Mouse (Mus musculus) kidney, embryonic 15.5 days (tissue): ENCODE data around the gene Rnf185. TPM values are rescaled to one million over a fixed set of nuclear protein-coding genes. Genes with fewer than 3 reads are reported as not detected.

Source experiments
- ATAC-seq: fragments of 200-750 bp; cut with Nextera tagmentation; replicated peaks from 2 replicates; pipeline ENCODE4 v1.8.0; 2017; ENCODE audit warnings: moderate TSS enrichment; ENCODE audit not compliant: low FRiP score
- H3K27ac ChIP-seq: fragments of 300-500 bp; sonication (generic); 2 replicates; pipeline ENCODE4 v1.5.1; 2015; ENCODE audit warnings: mild to moderate bottlenecking, inconsistent platforms
- H3K27me3 ChIP-seq: fragments of 300-500 bp; sonication (generic); 2 replicates; pipeline ENCODE4 v1.6.1; 2015; ENCODE audit warnings: inconsistent platforms
- H3K36me3 ChIP-seq: fragments of 300-500 bp; sonication (generic); 2 replicates; pipeline ENCODE4 v1.6.1; 2015; ENCODE audit warnings: inconsistent platforms
- H3K4me1 ChIP-seq: fragments of 300-500 bp; sonication (generic); 2 replicates; pipeline ENCODE4 v1.6.1; 2015; ENCODE audit warnings: inconsistent platforms
- H3K4me2 ChIP-seq: fragments of 300-500 bp; sonication (generic); 2 replicates; pipeline ENCODE4 v1.6.1; 2015; ENCODE audit warnings: moderate library complexity, mild to moderate bottlenecking, inconsistent platforms
- H3K4me3 ChIP-seq: fragments of 300-500 bp; sonication (generic); replicated peaks from 2 replicates; pipeline ENCODE4 v1.5.1; 2015; ENCODE audit warnings: mild to moderate bottlenecking, inconsistent platforms
- H3K9ac ChIP-seq: fragments of 300-500 bp; sonication (generic); 2 replicates; pipeline ENCODE4 v1.6.1; 2015; ENCODE audit warnings: mild to moderate bottlenecking, inconsistent platforms
- H3K9me3 ChIP-seq: fragments of 300-500 bp; sonication (generic); replicated peaks from 2 replicates; pipeline ENCODE4 v1.6.1; 2016; ENCODE audit warnings: inconsistent platforms
- WGBS: fragments of 180-500 bp; shearing (Covaris S2); methylation state at CpG from one replicate; pipeline ENCODE4 v1.1.7; 2015; ENCODE audit warnings: mixed read lengths; 5-methylcytosine and 5-hydroxymethylcytosine counted together
- polyA plus RNA-seq: library from polyadenylated mRNA; unstranded; fragments of >200 nt; fragmentation: Nextera tagmentation; extraction: Ambion mirVana; gene quantifications from 2 replicates; pipeline ENCODE4 v1.2.1, GENCODE M21; 2015

Rnf185 gene
- polyA plus RNA-seq, 1 experiment from 2014 or later = 35.5 TPM

DNA sequence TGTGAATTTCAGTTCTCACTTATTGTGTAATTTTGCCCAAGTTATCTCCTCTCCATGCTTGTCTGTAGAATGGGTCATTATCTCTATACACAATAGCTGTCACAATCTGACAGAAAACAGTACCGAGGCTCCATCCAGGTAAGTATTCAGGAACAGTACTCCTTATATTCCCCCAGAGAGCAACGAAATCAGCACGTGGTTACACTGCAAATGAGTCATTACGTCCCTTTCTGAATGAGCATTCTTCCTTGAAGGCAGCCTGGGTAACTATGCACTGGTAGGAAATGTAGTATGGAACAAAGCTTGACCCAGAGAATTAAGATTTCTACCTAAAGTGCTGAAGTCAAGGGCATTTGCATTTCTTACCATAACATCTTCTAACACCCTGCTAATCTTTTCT is 9.5 kb downstream of the Rnf185 start:
- Histone ChIP-seq H3K4me1 (no peaks in the 10 kb centered on the region), H3K9me3 (no peaks in the 10 kb centered on the region)
- WGBS = 82% methylated on average over 4 of the region's 4 CpGs

GRCm38 (mm10) chr11:3441696-3442443 is 10.3 kb downstream of the Rnf185 start:
- Histone ChIP-seq H3K4me2 (no peak overlapping the region), H3K9ac (no peak overlapping the region), H3K9me3 (no peaks in the 10 kb centered on the region), H3K27ac (no peak overlapping the region), H3K4me1 (no peaks in the 10 kb centered on the region), H3K27me3 (no peaks in the 10 kb centered on the region), H3K4me3 (no peak overlapping the region), H3K36me3 (no peaks in the 10 kb centered on the region)
- ATAC-seq = no peak

More for the DNA sequence above, 9.5 kb downstream of the Rnf185 start:
- H3K4me3 ChIP-seq = no peak overlapping the region
- no peak for ATAC-seq
- no peaks in the 10 kb centered on the region for H3K36me3 ChIP-seq
- no peak overlapping the region for H3K4me2 ChIP-seq
- H3K27ac ChIP-seq = no peak overlapping the region
- H3K27me3 ChIP-seq = no peaks in the 10 kb centered on the region
- no peak overlapping the region for H3K9ac ChIP-seq

GRCm38 (mm10) chr11:3437621-3438020 is 14.5 kb downstream of the Rnf185 start:
- ATAC-seq = no peak
- Histone ChIP-seq H3K27me3 (no peaks in the 10 kb centered on the region), H3K4me1 (no peaks in the 10 kb centered on the region), H3K9me3 (no peaks in the 10 kb centered on the region), H3K27ac (no peak overlapping the region), H3K4me2 (no peak overlapping the region), H3K36me3 (no peaks in the 10 kb centered on the region), H3K9ac (no peak overlapping the region), H3K4me3 (no peak overlapping the region)
- WGBS = 97% methylated on average over 1 of the region's 1 CpGs

- H3K4me3 ChIP-seq = no peak overlapping the region
- H3K9me3 ChIP-seq = no peaks in the 10 kb centered on the region
- H3K27ac ChIP-seq = no peak overlapping the region
- 0 out of 2 replicates have a peak, but pooled peaks cover 3% of the 10 kb centered on the region for H3K36me3 ChIP-seq
- H3K9ac ChIP-seq = no peak overlapping the region
- 73% methylated on average over 4 of the region's 4 CpGs for WGBS
- no peak for ATAC-seq
- H3K27me3 ChIP-seq = no peaks in the 10 kb centered on the region
- H3K4me1 ChIP-seq = no peaks in the 10 kb centered on the region
- H3K4me2 ChIP-seq = no peak overlapping the region
Observed at GRCm38 (mm10) chr11:3433809-3434208, 18.4 kb downstream of the Rnf185 start.

DNA sequence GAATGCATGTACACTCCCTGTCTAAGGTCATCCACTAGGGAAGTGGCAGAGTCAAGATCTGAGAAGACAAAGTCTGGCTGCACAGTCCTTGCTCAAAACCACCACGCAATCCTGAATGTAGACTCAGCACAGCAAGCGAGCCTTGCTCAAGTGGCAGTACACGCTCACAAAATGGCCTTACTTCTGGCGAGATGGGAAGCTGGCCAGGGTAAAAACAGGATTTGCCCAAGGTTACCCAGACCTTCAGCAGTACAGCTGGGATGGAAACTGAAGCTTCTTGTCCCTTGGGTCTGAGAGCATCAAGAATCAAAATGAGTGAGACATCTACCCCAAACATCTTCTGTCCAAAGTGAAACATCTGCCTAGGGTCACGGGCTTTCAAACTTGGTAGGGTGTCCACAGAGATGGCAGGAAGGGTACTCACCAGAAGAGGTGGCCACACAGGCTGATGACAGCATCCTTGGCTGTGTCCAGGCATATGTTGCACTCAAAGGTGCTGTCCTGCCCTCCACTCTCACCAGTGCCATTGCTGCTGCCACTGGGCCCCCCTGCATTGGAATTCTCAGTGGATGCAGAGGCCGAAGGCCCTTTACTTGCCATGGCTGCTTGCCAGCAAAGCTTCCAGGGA is 20.1 kb downstream of the Rnf185 start:
- no peaks in the 10 kb centered on the region for H3K27me3 ChIP-seq
- H3K9ac ChIP-seq = no peak overlapping the region
- no peak overlapping the region for H3K4me3 ChIP-seq
- H3K4me2 ChIP-seq = no peak overlapping the region
- 0 out of 2 replicates have a peak, but pooled peaks cover 3% of the 10 kb centered on the region for H3K36me3 ChIP-seq
- H3K4me1 ChIP-seq = no peaks in the 10 kb centered on the region
- no peak overlapping the region for H3K27ac ChIP-seq
- 95% methylated on average over 6 of the region's 6 CpGs for WGBS
- no peaks in the 10 kb centered on the region for H3K9me3 ChIP-seq
- no peak for ATAC-seq

- no peaks in the 10 kb centered on the region for H3K9me3 ChIP-seq
- H3K4me1 ChIP-seq = no peaks in the 10 kb centered on the region
- 92% methylated on average over 3 of the region's 3 CpGs for WGBS
- no peak overlapping the region for H3K4me2 ChIP-seq
- no peak overlapping the region for H3K4me3 ChIP-seq
- no peak overlapping the region for H3K9ac ChIP-seq
- no peak for ATAC-seq
- peaks cover 7% of the 10 kb centered on the region; the same call in 1 of the 2 replicates for H3K36me3 ChIP-seq
- no peaks in the 10 kb centered on the region for H3K27me3 ChIP-seq
- no peak overlapping the region for H3K27ac ChIP-seq
Observed at GRCm38 (mm10) chr11:3431515-3431914, 20.6 kb downstream of the Rnf185 start.

GRCm38 (mm10) chr11:3428632-3429031 is 23.5 kb downstream of the Rnf185 start:
- no peaks in the 10 kb centered on the region for H3K27me3 ChIP-seq
- 89% methylated on average over 7 of the region's 7 CpGs for WGBS
- H3K9me3 ChIP-seq = no peaks in the 10 kb centered on the region
- H3K9ac ChIP-seq = no peak overlapping the region
- no peak for ATAC-seq
- H3K4me3 ChIP-seq = no peak overlapping the region
- no peak overlapping the region for H3K4me2 ChIP-seq
- no peak overlapping the region for H3K27ac ChIP-seq
- no peaks in the 10 kb centered on the region for H3K4me1 ChIP-seq
- peaks cover 36% of the 10 kb centered on the region for H3K36me3 ChIP-seq

- Histone ChIP-seq H3K27ac (no peak overlapping the region), H3K36me3 (peaks cover 44% of the 10 kb centered on the region), H3K4me2 (no peak overlapping the region), H3K9ac (no peak overlapping the region), H3K4me3 (no peak overlapping the region), H3K9me3 (no peaks in the 10 kb centered on the region), H3K4me1 (no peaks in the 10 kb centered on the region), H3K27me3 (no peaks in the 10 kb centered on the region)
- 84% methylated on average over 3 of the region's 3 CpGs for WGBS
- no peak for ATAC-seq
Observed at GRCm38 (mm10) chr11:3427697-3428230, 24.4 kb downstream of the Rnf185 start.

GRCm38 (mm10) chr11:3422242-3422641 is 29.9 kb downstream of the Rnf185 start:
- no peak for ATAC-seq

DNA sequence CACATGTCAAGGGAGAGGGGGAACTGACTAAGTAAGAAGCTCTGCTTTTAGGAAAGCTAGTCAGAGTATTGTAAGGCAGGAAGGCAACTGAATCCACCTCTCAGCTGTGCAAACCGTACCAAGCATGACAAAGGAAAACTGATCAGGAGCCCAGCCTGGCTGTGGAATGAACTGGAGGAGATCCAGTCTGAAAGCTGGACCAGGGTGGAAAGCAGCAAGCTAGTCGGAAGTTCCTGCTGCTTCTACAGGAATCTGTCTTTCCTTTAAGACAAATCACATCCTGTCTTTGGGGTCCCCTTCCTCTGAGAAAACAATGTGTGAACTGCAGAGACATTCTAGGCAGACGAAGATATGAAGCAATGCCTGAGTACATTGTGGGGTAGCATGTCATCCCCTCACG is 33.4 kb downstream of the Rnf185 start:
- Histone ChIP-seq H3K36me3 (peaks cover 70% of the 10 kb centered on the region), H3K4me1 (no peaks in the 10 kb centered on the region), H3K27ac (peak overlapping the region; percentile 63), H3K9me3 (no peaks in the 10 kb centered on the region), H3K27me3 (no peaks in the 10 kb centered on the region), H3K4me3 (no peak overlapping the region), H3K4me2 (no peak overlapping the region), H3K9ac (no peak overlapping the region)
- 51% methylated on average over 4 of the region's 4 CpGs for WGBS
- no peak for ATAC-seq

More at GRCm38 (mm10) chr11:3422242-3422641, 29.9 kb downstream of the Rnf185 start:
- H3K27me3 ChIP-seq = no peaks in the 10 kb centered on the region
- no peak overlapping the region for H3K4me2 ChIP-seq
- H3K27ac ChIP-seq = no peak overlapping the region
- H3K4me3 ChIP-seq = no peak overlapping the region
- no peaks in the 10 kb centered on the region for H3K4me1 ChIP-seq
- H3K9me3 ChIP-seq = no peaks in the 10 kb centered on the region
- H3K36me3 ChIP-seq = peaks cover 74% of the 10 kb centered on the region
- H3K9ac ChIP-seq = no peak overlapping the region
- WGBS = 76% methylated on average over 4 of the region's 4 CpGs

DNA sequence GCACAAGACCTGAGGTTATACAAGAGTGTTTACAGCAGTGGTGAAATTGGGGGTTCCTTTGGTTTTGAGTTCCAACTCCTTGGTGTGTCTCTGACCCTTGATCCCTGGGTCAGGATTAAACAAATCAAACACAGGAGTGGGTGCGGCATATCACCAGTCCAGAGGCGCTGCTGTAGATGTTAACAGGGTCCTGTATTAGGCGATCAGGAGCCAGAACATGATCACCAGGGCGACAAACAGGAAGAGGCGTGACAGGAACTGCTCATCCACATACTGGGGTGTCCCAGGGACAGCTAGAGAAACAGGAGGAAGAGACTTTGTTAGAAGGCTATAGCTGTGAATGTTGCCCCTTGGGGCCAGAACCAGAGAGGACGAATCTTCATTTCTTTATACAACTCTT is 34.4 kb downstream of the Rnf185 start:
- ATAC-seq = no peak
- no peak overlapping the region for H3K27ac ChIP-seq
- H3K9me3 ChIP-seq = no peaks in the 10 kb centered on the region
- H3K9ac ChIP-seq = no peak overlapping the region
- H3K4me2 ChIP-seq = no peak overlapping the region
- H3K4me3 ChIP-seq = no peak overlapping the region
- H3K36me3 ChIP-seq = peaks cover 64% of the 10 kb centered on the region
- no peaks in the 10 kb centered on the region for H3K27me3 ChIP-seq
- 72% methylated on average over 6 of the region's 6 CpGs for WGBS
- no peaks in the 10 kb centered on the region for H3K4me1 ChIP-seq

DNA sequence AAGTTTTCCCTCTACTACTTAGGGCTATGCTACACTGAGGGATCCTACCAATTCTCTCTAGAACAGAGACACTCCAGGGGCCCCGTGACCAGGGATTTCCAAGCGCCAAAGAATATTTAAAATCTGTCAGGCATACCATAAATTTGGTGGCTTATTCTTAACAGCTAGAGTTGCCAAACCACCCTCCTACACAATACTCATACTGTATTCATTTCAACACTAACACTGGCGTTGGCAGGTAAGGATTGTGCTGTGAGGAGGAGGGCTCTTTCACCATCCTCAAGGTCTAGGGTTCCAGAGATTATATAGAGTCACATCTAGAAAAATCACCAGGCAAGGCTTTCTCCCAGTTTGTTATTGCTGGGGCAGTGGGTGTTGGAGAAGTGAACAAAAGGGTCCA is 35.8 kb downstream of the Rnf185 start:
- H3K4me2 ChIP-seq = no peak overlapping the region
- WGBS = 84% methylated on average over 3 of the region's 3 CpGs
- H3K9me3 ChIP-seq = no peaks in the 10 kb centered on the region

More for the DNA sequence above, 35.8 kb downstream of the Rnf185 start:
- no peaks in the 10 kb centered on the region for H3K27me3 ChIP-seq
- peaks cover 58% of the 10 kb centered on the region for H3K36me3 ChIP-seq
- ATAC-seq = no peak
- no peak overlapping the region for H3K4me3 ChIP-seq
- H3K27ac ChIP-seq = no peak overlapping the region
- H3K4me1 ChIP-seq = no peaks in the 10 kb centered on the region
- H3K9ac ChIP-seq = no peak overlapping the region
